Mouse (Mus musculus): Measurements from ENCODE around the gene Nek9.

DNA sequence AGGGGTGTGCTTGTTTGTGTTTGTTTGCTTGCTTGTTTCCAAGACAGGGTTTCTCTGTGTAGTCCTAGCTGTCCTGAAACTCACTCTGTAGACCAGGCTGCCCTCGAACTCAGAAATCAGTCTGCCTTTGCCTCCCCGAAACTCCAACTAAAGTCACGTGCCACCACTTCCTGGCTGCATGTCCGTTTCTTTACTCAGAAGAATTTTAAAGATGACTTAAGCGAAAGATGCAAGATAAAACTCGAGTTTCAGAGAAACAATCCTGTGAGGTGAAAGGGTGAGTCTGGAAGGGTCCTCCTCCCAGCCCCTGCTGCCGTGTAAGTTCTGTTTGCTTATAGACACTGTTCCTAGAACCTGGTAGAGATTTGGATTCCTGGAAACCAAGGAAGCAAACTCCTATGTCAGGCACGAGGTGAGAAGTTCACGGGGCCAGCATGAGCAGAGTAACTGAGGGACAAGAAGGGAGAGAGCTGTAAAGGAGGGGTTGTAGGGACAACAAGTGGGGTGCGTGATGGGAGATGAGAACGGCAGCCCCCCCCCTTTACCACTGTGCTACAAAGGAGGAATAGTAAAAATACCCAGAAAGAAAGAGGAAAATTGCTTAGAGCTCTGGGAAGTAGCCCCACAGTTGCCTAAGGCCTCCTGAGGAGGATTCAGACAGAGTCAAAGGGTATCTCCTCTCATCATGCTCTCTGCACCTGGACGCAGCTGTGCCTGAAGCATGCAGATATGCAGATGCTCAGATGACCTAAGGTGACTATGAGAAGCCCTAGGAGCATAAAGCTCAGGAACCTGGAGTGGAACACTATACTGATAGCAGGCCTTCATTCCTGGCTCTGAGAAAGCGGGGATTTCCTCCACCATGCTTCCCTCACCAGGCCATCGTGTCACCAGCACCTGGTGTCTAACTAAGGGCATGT lies 43.9 kb upstream of the Nek9 start:
- TF ChIP-seq POLR2A (IDR thresholded peaks at IDR 0.05; ENCODE audit: extremely low read depth, insufficient read depth, low read length) (no peak), CTCF (IDR thresholded peaks at IDR 0.05; ENCODE audit: low read depth, low read length) (no peak)

Measured in liver, adult 2 months (tissue).